Mouse (Mus musculus) CD8-positive naive resting alpha-beta T cell, adult 2 months (primary cell): ENCODE results near the gene Obsl1.
A peak's percentile ranks its signal among the peaks of the same experiment; 100 is the strongest.

Experiments
- DNase-seq, 2 experiments: peaks; one replicate each; pipeline ENCODE4 v3.0.0; 2022; ENCODE audit warnings: low read depth in 2 of 2, low spot score in 2 of 2

Obsl1 gene

GRCm38 (mm10) chr1:75456746-75457564 is 49.3 kb downstream of the Obsl1 start:
- no peak for DNase-seq

- DNase-seq, result no peak
Measured at GRCm38 (mm10) chr1:75455948-75456347, 50.3 kb downstream of the Obsl1 start.

DNA sequence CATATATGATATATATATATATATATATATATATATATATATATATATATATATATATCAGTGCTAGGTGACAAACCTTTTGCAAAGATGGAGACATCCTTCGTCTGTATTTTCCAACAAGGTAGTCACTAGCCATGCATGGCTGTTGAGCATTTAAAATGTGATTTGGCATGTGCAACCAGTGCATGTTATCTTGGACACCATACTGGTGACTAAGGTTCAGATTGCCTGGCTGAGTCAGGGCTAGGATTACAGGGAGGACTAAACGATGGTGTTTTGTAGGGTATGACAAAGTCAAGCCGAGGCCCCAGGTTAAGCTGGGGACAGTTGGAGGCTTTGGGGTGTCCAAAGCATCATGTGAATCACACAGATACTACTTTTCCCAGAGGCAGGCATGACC is 50.8 kb downstream of the Obsl1 start:
- no peak for DNase-seq

- no peak for DNase-seq
Measured at GRCm38 (mm10) chr1:75451900-75452299, 54.4 kb downstream of the Obsl1 start.

DNA sequence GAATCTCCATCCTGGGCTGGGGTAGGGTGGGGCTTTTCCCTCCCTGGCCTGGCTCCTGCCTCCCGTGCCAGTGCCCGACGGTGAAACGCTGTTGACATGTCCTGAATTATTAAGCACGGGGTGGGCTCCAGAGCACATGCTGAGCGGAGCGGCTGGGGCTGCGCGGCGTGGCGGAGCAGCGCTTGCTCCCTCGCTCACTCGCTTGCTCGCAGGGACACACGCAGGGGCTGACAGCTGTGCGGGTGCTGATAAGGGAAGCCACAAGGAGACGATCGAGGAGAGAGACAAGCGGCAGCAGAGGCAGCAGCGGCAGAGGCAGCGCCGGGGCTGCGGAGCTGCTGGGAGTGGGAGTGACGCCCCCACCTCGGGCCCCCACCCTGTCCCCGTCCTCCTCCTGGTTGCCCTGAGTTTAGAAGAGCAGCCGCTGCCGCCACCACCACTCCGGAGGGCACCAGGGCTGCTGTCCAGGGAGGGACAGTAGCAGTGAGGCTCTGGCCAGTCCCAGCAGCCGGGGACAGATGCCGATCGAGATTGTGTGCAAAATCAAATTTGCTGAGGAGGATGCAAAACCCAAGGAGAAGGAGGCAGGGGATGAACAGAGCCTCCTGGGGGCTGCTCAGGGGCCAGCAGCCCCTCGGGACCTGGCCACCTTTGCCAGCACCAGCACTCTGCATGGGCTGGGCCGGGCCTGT is 55.8 kb downstream of the Obsl1 start, which contains the start of gene Asic4:
TSS of gene Asic4 (plus strand) at position 123 of the 692 bp plus-strand sequence.
- DNase-seq, result no peak

DNA sequence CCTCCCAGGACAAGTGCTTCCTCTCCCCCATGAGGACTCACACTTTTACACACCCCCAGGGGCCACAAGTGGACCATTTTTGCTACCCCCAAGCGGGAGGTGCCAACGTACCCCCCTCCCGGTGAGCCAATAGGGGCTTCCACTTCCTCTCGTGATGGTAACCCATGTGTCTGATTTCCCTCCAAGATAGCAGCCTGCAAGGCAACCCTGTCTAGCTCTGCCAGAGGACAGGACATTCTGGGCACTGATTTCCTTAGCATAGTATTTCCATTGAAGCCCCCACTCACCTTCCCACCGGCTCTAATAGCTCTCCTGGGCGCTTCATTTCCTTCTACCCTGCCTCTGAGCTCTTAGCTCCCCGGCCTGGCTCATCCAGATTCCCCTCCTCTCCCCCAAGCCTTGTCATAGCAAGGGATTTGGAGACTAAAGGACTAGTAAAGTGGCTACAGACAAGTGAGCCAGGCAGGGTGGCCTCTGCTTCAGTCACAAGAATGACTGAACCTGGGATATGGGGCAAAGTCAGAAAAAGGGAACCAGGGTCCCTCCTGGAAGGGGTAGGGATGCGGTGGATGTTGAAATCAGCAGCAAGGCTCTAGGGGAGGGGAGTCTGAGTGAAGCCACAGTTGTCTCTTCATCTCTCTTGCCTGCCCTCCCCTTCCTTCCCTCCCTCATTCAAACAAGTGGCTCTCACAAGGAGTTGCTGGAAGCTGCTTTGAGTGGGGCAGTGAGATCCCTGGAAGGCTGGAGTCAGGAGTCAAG is 56.7 kb downstream of the Obsl1 start:
- DNase-seq, result no peak

DNA sequence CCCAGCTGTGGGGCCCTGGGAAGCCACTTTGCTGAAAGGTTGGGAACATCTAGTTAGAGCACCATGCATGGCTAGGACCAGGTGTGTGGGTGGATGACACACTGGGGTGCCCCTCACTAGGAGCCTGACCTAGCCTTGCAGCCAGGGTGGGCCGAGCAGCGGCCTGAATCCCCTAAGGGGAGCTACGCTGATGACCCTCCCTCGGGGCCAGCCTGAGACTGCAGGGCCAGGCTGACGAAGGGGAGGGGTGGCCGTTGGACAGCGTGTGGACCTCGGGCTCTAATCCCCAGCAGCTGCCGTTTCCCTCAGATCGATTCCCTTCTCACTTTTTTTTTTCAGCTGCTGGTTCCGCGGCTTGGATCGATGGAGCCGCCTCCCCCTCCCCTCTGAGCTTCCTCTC is 57.3 kb downstream of the Obsl1 start:
- no peak for DNase-seq

GRCm38 (mm10) chr1:75448052-75448431 is 58.2 kb downstream of the Obsl1 start:
- no peak for DNase-seq

- DNase-seq, result no peak
Measured at GRCm38 (mm10) chr1:75447265-75448051, 58.8 kb downstream of the Obsl1 start.

- DNase-seq, result no peak
Measured at GRCm38 (mm10) chr1:75446656-75447055, 59.6 kb downstream of the Obsl1 start.

DNA sequence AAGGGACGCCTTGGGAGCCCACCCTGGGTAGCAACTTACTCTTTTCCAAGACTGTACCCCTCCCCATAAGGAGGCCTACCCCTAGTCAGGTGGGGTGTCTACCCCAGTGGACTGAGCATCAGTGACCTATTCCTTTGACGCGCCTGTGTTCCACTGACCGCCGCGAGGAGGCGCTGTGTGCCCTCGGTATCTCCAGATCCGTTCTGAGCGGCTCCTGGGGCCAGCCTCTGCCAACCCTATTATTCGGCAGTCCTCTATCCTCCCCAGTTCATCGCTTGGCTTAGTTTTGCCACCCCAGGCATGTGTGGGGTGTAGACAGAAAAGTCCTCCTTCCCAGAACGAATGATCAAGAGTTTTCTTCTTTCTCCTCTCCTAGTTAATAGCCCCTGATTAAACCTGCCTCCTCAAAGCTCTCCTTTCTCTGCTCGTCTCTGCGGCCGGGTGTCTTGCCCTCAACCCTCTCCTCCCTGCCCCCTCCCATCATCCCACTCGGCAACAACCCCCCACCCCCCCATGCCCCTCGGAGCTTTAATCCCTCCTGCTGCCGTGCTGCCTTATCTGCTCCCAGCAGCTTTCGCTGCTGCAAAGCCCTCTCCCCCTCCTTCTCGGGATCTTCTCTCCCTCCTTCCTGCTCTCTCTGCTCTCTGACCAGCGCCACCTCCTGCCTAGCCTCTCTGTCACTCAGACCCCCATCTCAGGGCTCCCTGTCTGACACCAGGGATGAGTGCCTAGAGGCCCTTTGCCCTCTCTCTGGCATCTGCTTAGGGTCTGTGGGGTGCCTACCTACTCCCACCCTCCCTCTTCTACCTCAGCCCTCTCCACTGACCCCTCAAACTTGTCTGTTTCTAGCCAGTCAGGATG is 60.3 kb downstream of the Obsl1 start:
- peak; percentile 69 to 70 for DNase-seq

GRCm38 (mm10) chr1:75445141-75445701 is 61.0 kb downstream of the Obsl1 start:
- DNase-seq, result no peak

GRCm38 (mm10) chr1:75444208-75444607 is 62.0 kb downstream of the Obsl1 start:
- DNase-seq, result no peak

DNA sequence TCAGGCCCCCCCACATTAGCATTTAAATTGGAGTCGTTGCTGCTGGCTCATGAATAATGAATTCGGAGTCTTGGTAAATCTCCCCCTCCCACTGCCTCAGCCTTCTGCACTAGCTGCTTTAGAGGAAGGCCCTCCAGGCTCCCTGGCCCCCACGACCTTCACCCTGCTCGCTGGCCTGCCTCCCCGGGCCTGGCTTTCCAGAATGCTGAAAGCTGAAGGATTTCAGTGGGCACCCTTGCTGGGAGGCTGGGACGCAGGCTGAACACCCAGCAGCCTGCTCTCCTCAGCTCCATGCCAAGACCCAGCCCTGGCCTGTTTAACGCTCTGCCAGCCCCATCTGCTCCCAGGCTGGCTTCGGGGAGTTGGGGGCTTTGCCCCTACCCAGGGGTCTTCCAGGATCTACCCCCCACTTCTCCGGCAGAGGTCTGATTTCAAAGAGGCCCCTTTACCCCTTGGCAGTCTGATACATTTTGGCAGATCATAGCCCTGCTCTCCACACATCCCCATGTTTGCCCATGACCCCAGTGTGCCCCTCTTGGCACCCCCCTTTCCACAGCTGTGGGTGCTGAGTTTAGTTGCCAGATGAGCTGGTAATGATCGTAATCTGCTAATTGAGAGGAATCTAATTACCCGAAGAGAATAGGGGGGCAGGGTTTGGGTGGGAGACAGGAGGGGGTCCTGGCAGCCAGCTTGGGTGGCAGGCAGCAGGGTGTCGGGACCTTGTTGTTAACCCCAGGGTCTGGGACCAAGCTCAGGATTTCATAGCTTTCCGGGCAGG is 62.8 kb downstream of the Obsl1 start:
- no peak for DNase-seq

DNA sequence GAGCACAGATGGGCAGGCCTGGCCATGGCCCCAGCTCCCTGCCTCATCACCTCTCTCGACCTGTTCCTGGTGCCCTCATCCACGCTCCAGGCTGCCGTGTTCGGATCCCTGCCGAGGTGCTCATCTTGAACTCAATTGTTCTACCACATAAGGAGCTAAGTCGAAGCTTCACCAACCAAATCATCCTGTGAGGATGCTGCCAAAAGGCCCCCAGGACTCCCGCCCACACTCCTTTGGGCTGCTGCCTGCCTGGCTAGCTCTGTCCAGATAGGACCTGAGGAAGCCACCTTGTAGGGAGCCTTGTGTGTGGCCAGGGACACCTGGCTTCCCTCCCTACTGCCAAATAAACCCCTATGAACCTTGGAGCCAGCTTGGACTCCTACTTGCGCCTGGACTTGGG is 63.4 kb downstream of the Obsl1 start:
- no peak for DNase-seq

GRCm38 (mm10) chr1:75442171-75442570 is 64.1 kb downstream of the Obsl1 start:
- no peak for DNase-seq

GRCm38 (mm10) chr1:75441471-75441996 is 64.7 kb downstream of the Obsl1 start:
- no peak for DNase-seq

DNA sequence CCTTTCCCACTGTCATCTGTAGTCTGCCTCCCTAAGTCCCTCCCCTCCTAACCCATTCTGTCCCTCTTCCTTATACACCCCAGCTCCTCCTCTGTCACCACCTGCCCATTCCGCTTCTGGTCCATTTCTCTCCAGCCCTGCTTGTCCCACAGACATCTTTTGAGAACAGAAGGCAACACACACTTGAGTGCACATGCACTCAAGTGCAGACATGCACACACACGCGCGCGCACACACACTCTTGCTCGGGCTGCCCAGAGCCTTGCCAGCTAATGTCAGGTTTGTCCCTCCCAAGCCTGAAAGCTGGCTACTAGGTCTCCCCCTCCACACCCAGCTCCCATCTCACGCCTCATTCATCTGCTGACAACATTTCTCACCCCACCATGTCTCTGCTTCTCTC is 65.6 kb downstream of the Obsl1 start:
- DNase-seq, result no peak

- no peak for DNase-seq
Measured at GRCm38 (mm10) chr1:75438782-75439181, 67.5 kb downstream of the Obsl1 start.
